Mouse (Mus musculus) natural killer cell, adult 2 months (primary cell): ENCODE data around the gene Dlg5.

ENCODE experiments used
- DNase-seq, 2 experiments: peaks; one replicate each; pipeline ENCODE4 v3.0.0; 2022; ENCODE audit warnings: low spot score in 2 of 2

Dlg5 gene

GRCm38 (mm10) chr14:24106734-24107133 lies 139.0 kb downstream of the Dlg5 start:
- no peak for DNase-seq

DNA sequence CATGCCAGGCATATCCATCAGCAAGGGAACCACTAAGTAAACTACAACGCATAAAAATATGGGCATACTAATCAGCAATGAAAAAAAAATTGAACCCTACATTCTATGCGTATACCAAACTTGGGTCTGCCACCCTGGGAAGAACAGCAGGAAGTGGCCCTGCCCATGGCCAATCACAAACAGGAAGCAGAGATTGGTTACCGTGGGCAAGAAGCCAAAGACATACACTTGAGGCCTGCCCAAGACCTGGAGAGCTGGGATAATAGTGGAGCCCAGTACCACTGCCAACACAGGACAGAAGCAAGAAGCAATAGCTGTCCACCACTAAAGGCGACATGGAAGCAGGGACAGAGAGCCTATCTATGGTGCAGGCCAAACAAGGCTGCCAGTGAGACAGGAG lies 146.9 kb downstream of the Dlg5 start:
- DNase-seq = no peak

GRCm38 (mm10) chr14:24094656-24095055 lies 151.1 kb downstream of the Dlg5 start:
- DNase-seq = no peak

GRCm38 (mm10) chr14:24093221-24093620 lies 152.5 kb downstream of the Dlg5 start:
- no peak for DNase-seq

- no peak for DNase-seq
Observed at GRCm38 (mm10) chr14:24092391-24092790, 153.3 kb downstream of the Dlg5 start.

DNA sequence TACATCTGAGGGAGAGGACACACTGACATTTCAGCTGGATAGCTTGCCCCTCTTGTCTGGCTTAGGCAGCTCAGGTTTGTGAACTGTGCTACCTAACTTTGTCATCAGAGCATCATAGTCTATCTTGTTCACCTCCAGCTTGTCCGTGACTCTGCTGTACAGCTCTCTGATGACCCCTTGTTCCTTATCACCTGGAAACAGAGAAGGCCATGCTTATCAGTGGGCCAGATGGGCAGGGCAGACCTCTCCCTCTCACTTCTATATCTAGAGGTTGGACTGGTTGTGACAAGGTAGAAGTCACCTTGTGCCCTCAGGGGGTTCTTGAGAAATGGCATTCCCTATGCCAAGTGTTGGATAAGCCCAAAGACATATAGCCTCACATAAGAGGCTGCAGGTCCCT lies 154.9 kb downstream of the Dlg5 start:
- no peak for DNase-seq

DNA sequence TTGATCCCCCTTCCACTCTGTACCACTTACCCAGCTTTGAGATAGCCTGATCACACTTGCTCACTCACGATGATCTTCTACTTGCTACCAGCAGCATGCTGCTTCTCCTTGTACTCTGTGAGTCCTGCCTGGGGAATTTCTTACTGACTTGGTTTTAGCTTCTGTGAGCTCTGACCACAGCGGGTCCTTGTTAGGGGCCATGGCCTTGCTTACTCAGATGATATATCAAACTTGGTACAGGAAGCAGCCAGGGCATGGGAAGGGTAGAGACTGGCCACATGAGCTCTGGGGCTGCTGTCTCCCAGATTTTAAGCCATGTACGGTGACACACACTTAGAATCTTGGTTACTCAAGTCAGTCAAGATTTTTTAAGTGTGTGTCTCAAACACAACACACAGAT lies 156.5 kb downstream of the Dlg5 start:
- no peak for DNase-seq

GRCm38 (mm10) chr14:24087430-24087829 lies 158.3 kb downstream of the Dlg5 start:
- DNase-seq = no peak

- no peak for DNase-seq
Observed at GRCm38 (mm10) chr14:24086481-24086880, 159.2 kb downstream of the Dlg5 start.
